Mouse (Mus musculus) CD8-positive naive resting alpha-beta T cell, adult 57 days (primary cell): ENCODE data around the gene Nanp. TPM values are rescaled to one million over a fixed set of nuclear protein-coding genes. Genes with fewer than 3 reads are reported as not detected.

Source experiments
- total RNA-seq: library from RNA; stranded (reverse); gene quantifications from one replicate; pipeline ENCODE4 v1.2.4, GENCODE M21; 2023

Nanp gene
- total RNA-seq, result 8.6 TPM

GRCm38 (mm10) chr2:151039232-151039695 is at the start of gene Nanp, which contains the start of gene Ninl:
Gene Nanp (minus strand): TSS chr2:151039398.
Gene Ninl (minus strand): TSS chr2:151039382.

Other genes with a start within 250 kb of the Nanp start
- 36.8 TPM for gene Abhd12, start 134.7 kb downstream of the Nanp start, total RNA-seq
- 0.80 TPM for gene Gins1, start 134.0 kb downstream of the Nanp start, total RNA-seq
- gene Ninl, start within 50 bp of the Nanp start, total RNA-seq, result 0.24 TPM
- not detected for gene Gm14151, start 53.0 kb upstream of the Nanp start, total RNA-seq
- not detected for gene Gm14147, start 58.8 kb upstream of the Nanp start, total RNA-seq